Mouse (Mus musculus) embryonic facial prominence, embryonic 11.5 days (tissue): ENCODE results near the gene Hdhd5. TPM values are rescaled to one million over a fixed set of nuclear protein-coding genes. Genes with fewer than 3 reads are reported as not detected.

ENCODE experiments used
- ATAC-seq: fragments of 200-750 bp; cut with Nextera tagmentation; replicated peaks from 2 replicates; pipeline ENCODE4 v1.8.0; 2017; ENCODE audit warnings: low read depth; ENCODE audit not compliant: insufficient number of reproducible peaks, low FRiP score, low TSS enrichment
- DNase-seq: peaks from one replicate; pipeline ENCODE4 v3.0.0-alpha.2; 2015; ENCODE audit warnings: low spot score
- H3K27ac ChIP-seq: fragments of 300-500 bp; sonication (generic); replicated peaks from 2 replicates; pipeline ENCODE4 v1.5.1; 2014; ENCODE audit warnings: mild to moderate bottlenecking, low read depth, low read length, control low read depth
- H3K27me3 ChIP-seq: fragments of 300-500 bp; sonication (generic); 2 replicates; pipeline ENCODE4 v1.6.1; 2014; ENCODE audit warnings: mild to moderate bottlenecking, low read length, moderate library complexity, mixed read lengths; ENCODE audit not compliant: control insufficient read depth, insufficient read depth
- H3K36me3 ChIP-seq: fragments of 300-500 bp; sonication (generic); replicated peaks from 2 replicates; pipeline ENCODE4 v1.6.1; 2014; ENCODE audit warnings: low read depth, mild to moderate bottlenecking, low read length, moderate library complexity, mixed read lengths; ENCODE audit not compliant: control insufficient read depth, insufficient read depth
- H3K4me1 ChIP-seq: fragments of 300-500 bp; sonication (generic); 2 replicates; pipeline ENCODE4 v1.6.1; 2014; ENCODE audit warnings: low read length, mixed read lengths; ENCODE audit not compliant: control insufficient read depth, insufficient read depth
- H3K4me2 ChIP-seq: fragments of 300-500 bp; sonication (generic); 2 replicates; pipeline ENCODE4 v1.6.1; 2014; ENCODE audit warnings: low read depth, mild to moderate bottlenecking, control low read depth, low read length, moderate library complexity
- H3K4me3 ChIP-seq: fragments of 300-500 bp; sonication (generic); 2 replicates; pipeline ENCODE4 v1.5.1; 2014; ENCODE audit warnings: low read depth, low read length, control low read depth
- H3K9ac ChIP-seq: fragments of 300-500 bp; sonication (generic); replicated peaks from 2 replicates; pipeline ENCODE4 v1.6.1; 2014; ENCODE audit warnings: mild to moderate bottlenecking, control low read depth, low read length
- H3K9me3 ChIP-seq: fragments of 300-500 bp; sonication (generic); replicated peaks from 2 replicates; pipeline ENCODE4 v1.6.1; 2016; ENCODE audit warnings: mild to moderate bottlenecking, low read length, inconsistent platforms, mixed read lengths; ENCODE audit not compliant: control insufficient read depth
- WGBS: fragments of 180-500 bp; shearing (Covaris S2); extraction: QIAGEN DNeasy Blood & Tissue Kit; methylation state at CpG from one replicate; pipeline ENCODE4 v1.1.7; 2014; 5-methylcytosine and 5-hydroxymethylcytosine counted together
- polyA plus RNA-seq: library from polyadenylated mRNA; unstranded; fragments of >200 nt; fragmentation: Nextera tagmentation; extraction: Ambion mirVana; gene quantifications from 2 replicates; pipeline ENCODE4 v1.2.1, GENCODE M21; 2014

Hdhd5 gene
- polyA plus RNA-seq, 1 experiment from 2014 or later = 13.3 TPM

GRCm38 (mm10) chr6:120519647-120520046, 11.5 kb downstream of the Hdhd5 start:
- H3K9ac ChIP-seq = no peak overlapping the region
- 81% methylated on average over 5 of the region's 5 CpGs for WGBS
- H3K4me3 ChIP-seq = no peak overlapping the region
- no peak for DNase-seq
- no peaks in the 10 kb centered on the region for H3K9me3 ChIP-seq
- H3K36me3 ChIP-seq = no peaks in the 10 kb centered on the region; the same call in 1 of the 2 replicates
- H3K27me3 ChIP-seq = no peaks in the 10 kb centered on the region
- no peaks in the 10 kb centered on the region for H3K4me1 ChIP-seq
- no peak for ATAC-seq
- no peak overlapping the region for H3K27ac ChIP-seq
- no peak overlapping the region for H3K4me2 ChIP-seq

GRCm38 (mm10) chr6:120517311-120517710, 13.8 kb downstream of the Hdhd5 start:
- no peak overlapping the region for H3K27ac ChIP-seq
- no peak overlapping the region for H3K4me3 ChIP-seq
- no peaks in the 10 kb centered on the region for H3K9me3 ChIP-seq
- 89% methylated on average over 5 of the region's 5 CpGs for WGBS
- H3K4me1 ChIP-seq = no peaks in the 10 kb centered on the region
- no peaks in the 10 kb centered on the region; the same call in 1 of the 2 replicates for H3K36me3 ChIP-seq
- H3K27me3 ChIP-seq = no peaks in the 10 kb centered on the region
- ATAC-seq (no peak), DNase-seq (no peak)
- H3K9ac ChIP-seq = no peak overlapping the region
- H3K4me2 ChIP-seq = no peak overlapping the region

GRCm38 (mm10) chr6:120516879-120517278, 14.2 kb downstream of the Hdhd5 start:
- Histone ChIP-seq H3K9ac (no peak overlapping the region), H3K36me3 (no peaks in the 10 kb centered on the region; the same call in 1 of the 2 replicates), H3K9me3 (no peaks in the 10 kb centered on the region), H3K27me3 (no peaks in the 10 kb centered on the region), H3K27ac (no peak overlapping the region), H3K4me3 (no peak overlapping the region), H3K4me2 (no peak overlapping the region), H3K4me1 (no peaks in the 10 kb centered on the region)
- no peak for DNase-seq
- 87% methylated on average over 6 of the region's 6 CpGs for WGBS
- ATAC-seq = no peak

- H3K27ac ChIP-seq = no peak overlapping the region
- H3K4me3 ChIP-seq = no peak overlapping the region
- H3K9ac ChIP-seq = no peak overlapping the region
- H3K4me1 ChIP-seq = no peaks in the 10 kb centered on the region
- H3K27me3 ChIP-seq = no peaks in the 10 kb centered on the region
- H3K4me2 ChIP-seq = no peak overlapping the region
- 89% methylated on average over 4 of the region's 4 CpGs for WGBS
- H3K36me3 ChIP-seq = no peaks in the 10 kb centered on the region; the same call in 1 of the 2 replicates
- no peaks in the 10 kb centered on the region for H3K9me3 ChIP-seq
- DNase-seq (no peak), ATAC-seq (no peak)
These were observed 14.7 kb downstream of the Hdhd5 start for GRCm38 (mm10) chr6:120516422-120516821.

- WGBS = 88% methylated on average over 6 of the region's 6 CpGs
- DNase-seq (no peak), ATAC-seq (no peak)
- Histone ChIP-seq H3K27me3 (no peaks in the 10 kb centered on the region), H3K4me1 (no peaks in the 10 kb centered on the region), H3K4me2 (no peak overlapping the region), H3K36me3 (no peaks in the 10 kb centered on the region; the same call in 1 of the 2 replicates), H3K9me3 (no peaks in the 10 kb centered on the region), H3K9ac (no peak overlapping the region), H3K4me3 (no peak overlapping the region), H3K27ac (no peak overlapping the region)
These were observed 19.9 kb downstream of the Hdhd5 start for GRCm38 (mm10) chr6:120511212-120511611.

- DNase-seq (no peak), ATAC-seq (no peak)
- no peak overlapping the region for H3K4me3 ChIP-seq
- 89% methylated on average over 8 of the region's 8 CpGs for WGBS
- H3K27ac ChIP-seq = no peak overlapping the region
- no peak overlapping the region for H3K9ac ChIP-seq
- no peaks in the 10 kb centered on the region for H3K9me3 ChIP-seq
- H3K4me1 ChIP-seq = no peaks in the 10 kb centered on the region
- H3K27me3 ChIP-seq = no peaks in the 10 kb centered on the region
- no peak overlapping the region for H3K4me2 ChIP-seq
- H3K36me3 ChIP-seq = no peaks in the 10 kb centered on the region; the same call in 1 of the 2 replicates
These were observed 20.7 kb downstream of the Hdhd5 start for GRCm38 (mm10) chr6:120510425-120510824.

- Histone ChIP-seq H3K36me3 (no peaks in the 10 kb centered on the region; the same call in 1 of the 2 replicates), H3K4me3 (no peak overlapping the region), H3K9me3 (no peaks in the 10 kb centered on the region), H3K4me1 (no peaks in the 10 kb centered on the region), H3K27ac (no peak overlapping the region), H3K27me3 (no peaks in the 10 kb centered on the region), H3K9ac (no peak overlapping the region), H3K4me2 (no peak overlapping the region)
- no peak for ATAC-seq
- DNase-seq = no peak
- WGBS = 84% methylated on average over 7 of the region's 7 CpGs
These were observed 21.1 kb downstream of the Hdhd5 start for GRCm38 (mm10) chr6:120509975-120510374.

- no peaks in the 10 kb centered on the region for H3K4me1 ChIP-seq
- DNase-seq (no peak), ATAC-seq (no peak)
- H3K4me3 ChIP-seq = no peak overlapping the region
- no peak overlapping the region for H3K9ac ChIP-seq
- H3K27ac ChIP-seq = no peak overlapping the region
- no peaks in the 10 kb centered on the region; the same call in 1 of the 2 replicates for H3K36me3 ChIP-seq
- H3K27me3 ChIP-seq = no peaks in the 10 kb centered on the region
- no peak overlapping the region for H3K4me2 ChIP-seq
- WGBS = 83% methylated on average over 4 of the region's 4 CpGs
- H3K9me3 ChIP-seq = no peaks in the 10 kb centered on the region
These were observed 22.5 kb downstream of the Hdhd5 start for GRCm38 (mm10) chr6:120508645-120509044.
